Mouse (Mus musculus) retina, adult 2 months (tissue): ENCODE results near the gene Olfr1032.
"Not testable (repeated sequence)": the region's sequence is repeated elsewhere in the genome, so short reads cannot be mapped to it uniquely, and the experiment has no call there.

ENCODE experiments used
- DNase-seq: peaks from one replicate; pipeline ENCODE4 v3.0.0-alpha.2; 2012; ENCODE audit warnings: low read depth, low spot score

The Olfr1032 gene

GRCm38 (mm10) chr2:86005240-86005639 is at the start of gene Olfr1032:
TSS of gene Olfr1032 (plus strand) at chr2:86005540.
- no peak for DNase-seq

DNA sequence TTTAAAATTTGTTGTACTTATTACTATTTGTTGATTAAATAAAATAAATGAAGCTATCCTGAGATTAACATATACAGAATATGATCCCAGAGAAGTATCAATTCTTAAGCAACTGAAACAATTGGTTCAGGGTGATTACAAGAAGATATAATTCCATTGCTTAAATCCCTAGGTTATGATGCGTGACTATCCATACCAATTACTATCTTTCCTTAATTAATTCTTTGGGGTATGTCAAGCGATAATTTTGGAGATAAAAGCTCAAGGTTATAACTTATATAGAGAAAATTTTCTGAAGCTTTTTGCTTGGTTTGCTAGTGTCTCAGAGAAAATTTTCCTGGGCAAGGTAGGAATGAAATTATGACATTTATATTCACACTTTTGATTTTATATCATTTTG is 31.7 kb upstream of the Olfr1032 start, which contains the start of gene Olfr1029:
Olfr1029 (plus strand) TSS at position 301 of the 400 bp plus-strand sequence.
- no peak for DNase-seq

GRCm38 (mm10) chr2:85978976-85979375 is 26.4 kb upstream of the Olfr1032 start, which contains the start of gene Olfr1030:
TSS of gene Olfr1030 (plus strand) at chr2:85979276.
- no peak for DNase-seq

DNA sequence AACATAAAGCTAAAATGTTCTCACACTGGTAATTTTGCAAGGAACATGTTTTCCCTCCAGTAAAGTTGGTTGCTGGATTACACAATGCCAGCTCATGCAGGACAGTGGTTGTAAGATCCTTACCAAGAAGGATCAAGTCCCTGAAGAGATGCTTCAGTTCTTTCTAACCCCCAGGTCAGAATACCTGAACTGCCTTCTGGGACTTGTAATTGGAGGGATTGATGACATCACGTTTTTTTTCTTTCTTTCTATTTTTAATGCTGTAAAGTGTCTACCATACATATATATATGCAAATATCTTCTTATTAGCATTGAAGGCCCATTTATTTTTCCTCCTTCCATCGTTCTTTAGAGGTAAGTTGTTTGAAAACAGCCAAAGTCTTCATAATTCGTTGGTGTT is 15.3 kb upstream of the Olfr1032 start, which contains the start of gene Olfr1031:
Olfr1031 (plus strand) TSS at position 301 of the 400 bp plus-strand sequence.
- no peak for DNase-seq

- DNase-seq, result not testable (repeated sequence)
Observed at GRCm38 (mm10) chr2:86020406-86020805, 15.1 kb downstream of the Olfr1032 start, which contains the start of gene Olfr1033. TSS of gene Olfr1033 (plus strand) at chr2:86020633.

- not testable (repeated sequence) for DNase-seq
Observed at GRCm38 (mm10) chr2:86021518-86021917, 16.2 kb downstream of the Olfr1032 start.

GRCm38 (mm10) chr2:86045561-86045960 is 40.2 kb downstream of the Olfr1032 start, which contains the start of gene Olfr1034:
TSS of gene Olfr1034 (plus strand) at chr2:86045861.
- DNase-seq, result no peak

- not testable (repeated sequence) for DNase-seq
Observed at GRCm38 (mm10) chr2:86050777-86051176, 45.4 kb downstream of the Olfr1032 start.
